Mouse (Mus musculus) kidney, postnatal 0 days (tissue): ENCODE data around the gene AI464131. TPM values are rescaled to one million over a fixed set of nuclear protein-coding genes. Genes with fewer than 3 reads are reported as not detected.

Source experiments
- ATAC-seq: fragments of 200-750 bp; cut with Nextera tagmentation; replicated peaks from 2 replicates; pipeline ENCODE4 v1.8.0; 2017; ENCODE audit warnings: low read depth, moderate number of reproducible peaks, moderate TSS enrichment, moderate library complexity; ENCODE audit not compliant: low FRiP score
- DNase-seq: peaks from one replicate; pipeline ENCODE4 v3.0.0-alpha.2; 2016; ENCODE audit warnings: low spot score
- H3K27ac ChIP-seq: fragments of 300-500 bp; sonication (generic); 2 replicates; pipeline ENCODE4 v1.5.1; 2014; ENCODE audit warnings: mild to moderate bottlenecking
- H3K27me3 ChIP-seq: fragments of 300-500 bp; sonication (generic); 2 replicates; pipeline ENCODE4 v1.6.1; 2014; ENCODE audit warnings: low read length, mixed read lengths; ENCODE audit not compliant: insufficient read depth
- H3K36me3 ChIP-seq: fragments of 300-500 bp; sonication (generic); 2 replicates; pipeline ENCODE4 v1.6.1; 2014; ENCODE audit warnings: low read length, mixed read lengths; ENCODE audit not compliant: insufficient read depth
- H3K4me1 ChIP-seq: fragments of 300-500 bp; sonication (generic); replicated peaks from 2 replicates; pipeline ENCODE4 v1.6.1; 2014; ENCODE audit warnings: antibody characterized with exemption, low read length, mixed read lengths; ENCODE audit not compliant: insufficient read depth
- H3K4me2 ChIP-seq: fragments of 300-500 bp; sonication (generic); 2 replicates; pipeline ENCODE4 v1.6.1; 2014; ENCODE audit warnings: mild to moderate bottlenecking, low read length, moderate library complexity, mixed read lengths
- H3K4me3 ChIP-seq: fragments of 300-500 bp; sonication (generic); replicated peaks from 2 replicates; pipeline ENCODE4 v1.5.1; 2014; ENCODE audit warnings: low read depth, low read length
- H3K9ac ChIP-seq: fragments of 300-500 bp; sonication (generic); 2 replicates; pipeline ENCODE4 v1.6.1; 2014; ENCODE audit warnings: low read depth, low read length
- H3K9me3 ChIP-seq: fragments of 300-500 bp; sonication (generic); replicated peaks from 2 replicates; pipeline ENCODE4 v1.6.1; 2016; ENCODE audit warnings: low read length, inconsistent platforms, mixed read lengths
- CTCF ChIP-seq: IDR thresholded peaks from 2 replicates; pipeline ENCODE4 v1.5.1; 2016; ENCODE audit warnings: antibody characterized with exemption, low read depth, mild to moderate bottlenecking, moderate library complexity
- WGBS: fragments of 180-500 bp; shearing (Covaris S2); extraction: QIAGEN DNeasy Blood & Tissue Kit; methylation state at CpG from one replicate; pipeline ENCODE4 v1.1.7; 2014; 5-methylcytosine and 5-hydroxymethylcytosine counted together
- polyA plus RNA-seq: library from polyadenylated mRNA; unstranded; fragments of >200 nt; fragmentation: Nextera tagmentation; extraction: Ambion mirVana; gene quantifications from 2 replicates; pipeline ENCODE4 v1.2.1, GENCODE M21; 2015

AI464131 gene
- polyA plus RNA-seq, 1 experiment from 2014 or later: 5.3 TPM

DNA sequence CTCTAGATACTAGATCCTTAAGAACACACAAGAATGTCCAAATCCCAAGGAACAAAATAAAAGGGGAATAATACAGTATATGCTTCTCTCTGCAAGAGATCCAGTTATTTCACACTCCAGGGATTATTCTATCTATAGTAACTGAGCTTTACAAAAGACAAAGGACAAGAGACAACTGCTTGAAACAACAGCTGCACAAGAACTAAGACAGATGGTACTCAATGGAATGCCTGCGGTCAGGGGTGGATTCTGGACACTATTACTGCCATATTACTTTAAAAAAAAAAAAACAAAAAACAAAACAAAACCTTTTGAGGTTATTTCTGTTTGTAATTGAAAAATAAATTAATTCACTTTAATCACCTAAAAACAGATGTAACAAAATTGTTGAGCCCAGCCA is 42.2 kb downstream of the AI464131 start:
- ATAC-seq (no peak), DNase-seq (no peak)
- no peaks in the 10 kb centered on the region for H3K27me3 ChIP-seq
- H3K9me3 ChIP-seq: no peaks in the 10 kb centered on the region
- no peak for TF ChIP-seq CTCF
- no peak overlapping the region for H3K4me3 ChIP-seq
- no peak overlapping the region for H3K4me2 ChIP-seq
- no peak overlapping the region for H3K27ac ChIP-seq
- no peaks in the 10 kb centered on the region for H3K36me3 ChIP-seq
- no peak overlapping the region for H3K9ac ChIP-seq
- WGBS: 96% methylated on average over 1 of the region's 1 CpGs
- 0 out of 2 replicates have a peak, but pooled peaks cover 2% of the 10 kb centered on the region for H3K4me1 ChIP-seq

DNA sequence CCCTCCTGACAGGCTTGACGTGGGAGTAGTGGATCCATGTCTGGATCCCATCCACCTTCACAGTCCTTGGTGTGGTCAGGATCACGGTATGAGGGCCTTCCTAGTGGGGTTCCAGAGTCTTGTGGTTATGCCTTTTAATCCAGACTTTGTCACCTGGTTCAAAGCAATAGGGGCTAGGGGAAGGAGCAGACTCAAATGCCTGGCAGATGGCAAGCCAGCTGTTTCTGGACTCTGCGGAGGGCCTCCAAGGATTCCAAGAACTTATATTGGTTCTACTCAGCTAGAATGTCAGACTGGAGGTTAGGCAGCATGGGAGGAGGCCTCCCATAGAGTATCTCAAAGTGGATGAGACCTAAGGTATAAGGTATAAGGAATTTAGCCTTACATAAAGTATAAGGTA is 55.3 kb downstream of the AI464131 start:
- no peak overlapping the region for H3K4me3 ChIP-seq

More for the DNA sequence above, 55.3 kb downstream of the AI464131 start:
- DNase-seq (no peak), ATAC-seq (no peak)
- 95% methylated on average over 3 of the region's 3 CpGs for WGBS
- Histone ChIP-seq H3K36me3 (no peaks in the 10 kb centered on the region), H3K4me2 (no peak overlapping the region), H3K9me3 (no peaks in the 10 kb centered on the region), H3K27ac (no peak overlapping the region), H3K4me1 (no peaks in the 10 kb centered on the region), H3K9ac (no peak overlapping the region), H3K27me3 (no peaks in the 10 kb centered on the region)
- TF ChIP-seq CTCF: no peak

Other genes starting within 250 kb of the AI464131 start
- 37.6 and 44.4 TPM in 2 replicates for gene Ubap2, start 227.9 kb downstream of the AI464131 start, polyA plus RNA-seq
- gene Dcaf12, start 188.2 kb downstream of the AI464131 start, polyA plus RNA-seq: 49.8 and 55.4 TPM in 2 replicates
- 53.7 and 54.8 TPM in 2 replicates for gene Ubap1, start 154.1 kb downstream of the AI464131 start, polyA plus RNA-seq
- gene Kif24, start 38.2 kb downstream of the AI464131 start, polyA plus RNA-seq: 2.0 and 2.4 TPM in 2 replicates
- 57.2 and 61.7 TPM in 2 replicates for gene Nudt2, start 37.9 kb downstream of the AI464131 start, polyA plus RNA-seq
- 0.43 and 0.68 TPM in 2 replicates for gene 1110017D15Rik, start 14.3 kb upstream of the AI464131 start, polyA plus RNA-seq
- gene Fam219a, start 66.5 kb upstream of the AI464131 start, polyA plus RNA-seq: 2.3 and 2.9 TPM in 2 replicates
- 1.3 and 2.0 TPM in 2 replicates for gene Dnaic1, start 66.7 kb upstream of the AI464131 start, polyA plus RNA-seq
- 20.2 and 23.9 TPM in 2 replicates for gene Enho, start 137.2 kb upstream of the AI464131 start, polyA plus RNA-seq
- 8.6 and 8.7 TPM in 2 replicates for gene Cntfr, start 194.0 kb upstream of the AI464131 start, polyA plus RNA-seq
- gene Il11ra1, start 196.9 kb upstream of the AI464131 start, polyA plus RNA-seq: 157 and 159 TPM in 2 replicates
- gene Rpp25l, start 210.5 kb upstream of the AI464131 start, polyA plus RNA-seq: 63.3 and 65.2 TPM in 2 replicates
- 152 and 154 TPM in 2 replicates for gene Dctn3, start 220.1 kb upstream of the AI464131 start, polyA plus RNA-seq
- 0.08 and 0.14 TPM in 2 replicates for gene Arid3c, start 228.1 kb upstream of the AI464131 start, polyA plus RNA-seq